Mouse (Mus musculus): ENCODE data around the gene Trim6.
"Not testable (repeated sequence)": the region's sequence is repeated elsewhere in the genome, so short reads cannot be mapped to it uniquely, and the experiment has no call there.

The Trim6 gene

DNA sequence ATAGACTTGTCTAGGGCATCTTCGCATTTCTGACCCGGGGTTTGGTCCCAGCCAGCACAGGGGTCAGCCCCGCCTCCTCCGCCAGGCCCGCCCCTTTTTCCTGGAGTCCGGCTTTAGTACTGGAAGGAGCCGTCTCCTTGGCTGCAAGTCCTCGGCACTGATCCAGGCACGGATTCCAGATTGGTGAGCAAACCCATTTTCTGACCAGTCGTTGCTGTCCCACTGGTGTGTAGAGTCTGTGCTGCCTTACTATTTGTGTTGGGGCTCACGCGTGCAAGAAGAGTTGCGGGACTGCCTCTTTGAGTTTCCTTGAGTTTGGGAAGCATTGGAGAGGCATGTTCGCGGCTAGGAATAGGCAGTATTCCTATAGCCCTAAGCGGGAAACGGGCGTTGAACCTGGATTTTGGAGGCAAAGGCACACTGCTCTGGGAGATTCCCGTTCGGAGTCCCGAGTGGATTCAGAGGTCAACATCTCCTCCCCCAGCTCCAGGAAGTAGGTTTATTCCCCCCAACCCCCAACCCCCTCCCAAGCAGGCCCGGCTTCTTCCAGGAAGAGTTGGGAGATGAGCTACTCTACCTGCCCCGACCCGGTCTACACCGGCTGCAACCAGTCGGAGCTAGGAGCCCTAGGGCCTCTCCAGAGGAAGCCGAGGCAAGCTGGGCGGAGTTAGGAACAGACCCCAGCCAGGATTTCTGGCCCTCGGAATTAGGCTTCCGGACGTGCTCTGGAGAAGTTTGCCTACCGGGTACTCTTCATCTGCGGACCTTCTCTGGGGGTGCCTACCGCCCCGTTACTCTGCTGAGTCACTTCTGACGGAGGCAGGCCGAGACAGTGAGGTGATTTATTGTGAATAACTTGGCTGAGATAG lies at the start of gene Trim6:
Gene Trim6 (plus strand): TSS at position 93 of the 869 bp plus-strand sequence.
- no peak for DNase-seq (ENCODE audit: low spot score)

DNA sequence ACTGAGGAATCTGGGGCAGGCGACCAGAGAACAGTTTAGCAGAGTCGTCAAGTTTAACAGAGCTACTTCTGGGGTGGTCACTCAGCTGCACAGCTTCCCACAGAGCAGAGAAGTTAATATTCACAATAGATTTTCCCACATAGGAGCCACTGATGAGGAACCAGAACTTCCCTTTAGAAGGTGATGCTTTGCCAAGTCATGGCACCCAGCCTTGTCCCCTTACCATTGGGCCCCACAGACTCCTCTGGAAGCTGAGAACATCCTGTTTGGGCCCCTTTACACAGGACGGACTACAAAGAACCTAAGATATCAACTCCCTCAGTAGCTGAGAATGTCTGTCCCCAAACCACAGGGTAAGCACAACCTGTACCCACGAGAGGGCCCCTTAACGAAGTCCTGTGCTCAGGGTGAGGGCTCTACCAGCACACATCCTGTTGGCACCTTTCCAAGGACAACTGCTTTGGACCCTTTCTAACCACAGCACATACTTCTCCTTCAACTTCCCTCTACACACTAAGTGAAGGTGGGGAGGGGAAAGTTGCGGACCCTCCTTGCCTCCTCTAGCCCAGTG lies 48.9 kb upstream of the Trim6 start:
- DNase-seq (ENCODE audit: low spot score) = no peak

DNA sequence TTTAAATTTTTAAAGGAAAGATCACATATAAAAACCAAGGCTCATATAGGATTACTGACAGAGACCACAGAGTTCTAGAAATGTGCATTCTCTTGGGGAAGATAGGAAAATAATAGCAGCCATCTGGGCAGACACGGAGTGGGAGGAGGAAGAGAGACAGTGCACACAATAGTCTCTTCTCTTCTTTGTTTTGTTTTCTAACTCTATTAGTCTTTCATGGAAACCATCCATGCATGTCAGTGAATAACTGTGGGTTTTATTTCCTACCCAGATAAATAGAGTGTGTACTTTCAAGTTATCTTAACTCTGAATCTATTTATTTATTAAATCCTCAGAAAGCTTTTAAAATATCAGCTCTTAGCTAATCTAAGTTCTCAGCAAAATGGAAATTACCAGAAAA lies 43.5 kb upstream of the Trim6 start:
- no peak for DNase-seq (ENCODE audit: low spot score)

DNA sequence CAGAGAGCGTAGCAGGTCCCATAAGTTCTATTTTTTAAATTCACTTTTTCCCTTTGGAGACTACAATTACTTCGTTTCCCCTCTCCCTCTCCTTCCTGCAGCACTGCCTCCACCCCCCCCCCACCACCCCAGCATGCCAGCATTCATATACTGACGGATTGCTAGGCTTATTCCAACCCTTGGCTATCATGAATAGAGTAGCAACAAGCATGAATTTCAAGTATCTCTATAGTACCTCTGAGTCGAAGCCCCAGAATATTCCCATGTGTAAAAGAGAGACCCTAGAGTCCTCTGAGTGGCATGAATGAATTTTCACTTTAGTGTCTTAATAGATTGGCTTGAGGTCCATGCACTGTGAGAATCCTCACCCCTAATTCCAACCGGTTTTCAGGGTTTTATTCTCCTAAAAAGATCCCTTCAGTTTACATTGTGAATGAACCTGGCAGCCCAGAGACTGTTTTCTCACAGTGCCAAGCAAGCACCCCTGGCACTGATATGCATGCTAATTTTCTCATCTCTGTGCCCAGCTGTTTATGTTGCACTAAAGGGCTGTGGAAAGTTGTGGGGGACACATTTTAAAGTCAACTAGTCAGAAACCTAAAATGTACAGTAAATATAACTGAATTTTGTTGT lies 40.1 kb upstream of the Trim6 start:
- no peak for DNase-seq (ENCODE audit: low spot score)

DNA sequence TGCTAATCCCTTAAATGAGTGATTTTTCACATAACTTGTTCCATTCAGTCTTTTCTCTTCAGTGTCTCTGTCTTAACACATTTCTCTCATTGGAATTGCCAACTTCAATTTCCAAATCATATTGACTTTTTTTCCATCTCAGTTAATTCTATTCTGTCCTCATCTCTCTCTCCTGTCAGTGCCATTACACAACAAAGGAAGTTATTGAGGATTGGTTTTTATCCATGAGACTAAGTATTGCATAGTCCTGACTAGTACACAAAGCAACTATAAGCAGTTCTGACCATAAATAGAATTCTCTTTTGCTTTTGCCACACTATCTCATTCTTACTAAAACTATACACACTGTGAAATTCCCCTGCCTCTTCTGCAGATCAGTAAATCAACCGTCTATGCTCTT lies 39.5 kb upstream of the Trim6 start:
- no peak for DNase-seq (ENCODE audit: low spot score)

DNA sequence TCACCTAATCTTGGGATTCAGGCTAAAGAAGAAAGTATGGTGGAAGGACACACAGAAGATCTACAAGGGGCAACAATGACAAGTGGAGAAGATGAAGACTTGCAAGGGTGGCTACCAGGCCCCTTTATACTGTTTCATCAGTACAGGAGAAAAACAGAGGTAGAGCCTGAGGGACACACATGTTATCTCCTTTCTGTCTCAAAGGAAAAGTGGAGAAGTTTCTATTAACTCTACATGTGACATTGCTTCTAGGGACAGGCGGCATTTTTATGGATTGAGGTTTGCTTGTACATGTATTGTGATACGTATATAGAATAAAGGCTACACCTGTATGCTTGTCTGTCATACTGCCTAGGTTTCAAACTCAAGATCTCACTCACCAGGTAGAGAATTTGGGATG lies 35.3 kb upstream of the Trim6 start, which contains the start of gene Olfr648:
Gene Olfr648 (minus strand): TSS at position 101 of the 400 bp plus-strand sequence.
- no peak for DNase-seq (ENCODE audit: low spot score)

DNA sequence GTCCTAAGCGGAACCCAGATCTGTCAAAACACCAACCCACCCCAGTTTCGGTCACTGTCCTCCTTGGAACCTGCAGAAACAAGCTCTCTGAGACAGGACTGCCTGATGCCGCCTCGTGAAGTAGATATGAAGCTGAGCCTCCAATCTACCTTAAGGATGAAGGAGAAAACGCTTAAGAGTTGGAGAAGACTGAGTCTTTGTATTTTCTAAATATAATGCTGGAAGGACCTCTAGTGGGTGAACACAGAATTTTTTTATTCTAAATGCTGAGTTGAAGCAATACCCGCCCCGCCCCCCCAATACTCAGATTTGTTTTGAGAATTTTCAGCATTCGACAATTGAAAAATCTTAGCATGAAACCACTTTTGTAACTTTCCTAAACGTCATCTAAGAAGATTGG lies 27.3 kb upstream of the Trim6 start:
- DNase-seq (ENCODE audit: low spot score) = no peak

DNA sequence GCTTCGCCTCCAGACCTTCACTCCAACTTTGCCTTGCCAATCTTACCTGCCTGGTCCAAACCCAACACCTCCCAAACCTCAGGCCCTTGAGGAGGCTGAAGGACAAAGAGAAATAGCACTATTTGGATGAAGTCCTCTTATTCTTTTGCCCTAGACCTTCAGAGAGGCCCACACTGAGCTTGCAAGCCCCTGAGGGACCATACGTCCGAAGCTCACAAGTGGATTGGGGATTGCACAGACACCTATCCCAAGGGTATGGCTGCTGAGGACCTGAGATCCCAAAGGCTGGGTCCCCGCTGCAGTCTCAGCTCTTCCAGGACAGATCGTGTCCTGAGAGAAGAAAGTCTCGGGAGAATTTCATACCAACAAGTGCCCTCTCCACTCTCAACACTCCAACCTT lies 22.7 kb upstream of the Trim6 start, which contains the start of gene Olfr649:
Gene Olfr649 (minus strand): TSS at position 101 of the 400 bp plus-strand sequence.
- no peak for DNase-seq (ENCODE audit: low spot score)

DNA sequence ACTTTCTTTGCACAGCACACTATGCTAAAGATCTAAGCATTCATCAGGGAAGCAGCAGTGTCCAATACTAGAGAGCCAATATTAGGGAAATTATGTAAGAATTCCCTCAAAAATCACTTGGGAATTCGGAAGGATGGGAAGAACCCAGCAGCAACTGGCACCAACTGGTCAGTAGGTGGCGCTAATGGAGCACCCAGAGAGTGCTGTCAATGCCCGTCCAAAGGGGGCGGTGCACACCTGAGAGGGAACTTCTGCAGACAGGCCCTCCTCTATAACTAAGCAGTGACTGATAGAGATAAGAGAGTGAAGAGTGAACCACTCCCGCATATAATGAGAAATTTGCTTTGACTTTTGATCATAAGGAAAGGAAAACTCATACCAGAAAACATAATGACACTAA lies 18.8 kb upstream of the Trim6 start:
- peak; percentile 7 for DNase-seq (ENCODE audit: low spot score)

DNA sequence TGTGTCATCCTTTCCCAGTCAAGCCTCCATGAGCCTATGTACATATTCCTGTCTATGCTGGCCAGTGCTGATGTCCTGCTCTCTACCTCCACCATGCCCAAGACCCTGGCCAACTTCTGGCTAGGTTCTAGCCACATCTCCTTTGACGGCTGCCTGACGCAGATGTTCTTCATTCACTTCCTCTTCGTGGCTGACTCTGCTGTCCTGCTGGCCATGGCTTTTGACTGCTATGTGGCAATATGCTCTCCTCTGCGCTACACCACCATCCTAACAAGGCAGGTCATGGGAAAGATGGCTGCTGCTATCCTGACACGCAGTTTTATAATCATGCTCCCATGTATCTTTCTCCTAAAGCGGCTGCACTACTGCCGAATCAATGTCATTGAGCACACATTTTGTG lies 12.4 kb upstream of the Trim6 start:
- DNase-seq (ENCODE audit: low spot score) = no peak

DNA sequence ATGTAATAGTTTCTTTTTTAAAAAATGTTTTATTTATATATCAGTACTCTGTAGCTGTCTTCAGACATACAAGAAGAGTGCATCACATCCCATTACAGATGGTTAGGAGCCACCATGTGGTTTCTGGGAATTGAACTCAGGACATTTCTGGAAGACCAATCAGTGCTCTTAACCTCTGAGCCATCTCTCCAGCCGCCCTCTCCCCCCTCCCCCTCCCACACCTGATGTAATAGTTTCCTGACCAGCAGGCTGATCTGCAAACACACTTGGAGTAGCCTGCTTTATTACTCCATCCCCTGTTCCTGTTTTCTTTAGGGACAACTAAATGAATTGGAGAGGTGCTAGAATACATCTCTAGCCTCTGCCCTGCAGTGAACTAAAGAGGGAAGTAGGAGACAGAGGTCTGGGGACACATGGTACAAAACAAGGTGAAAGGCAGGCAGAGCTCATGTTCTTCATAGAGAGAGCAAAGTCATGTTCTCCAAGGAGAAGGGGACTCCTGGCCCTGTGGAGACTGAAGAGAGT lies 2.5 kb upstream of the Trim6 start:
- DNase-seq (ENCODE audit: low spot score) = no peak

DNA sequence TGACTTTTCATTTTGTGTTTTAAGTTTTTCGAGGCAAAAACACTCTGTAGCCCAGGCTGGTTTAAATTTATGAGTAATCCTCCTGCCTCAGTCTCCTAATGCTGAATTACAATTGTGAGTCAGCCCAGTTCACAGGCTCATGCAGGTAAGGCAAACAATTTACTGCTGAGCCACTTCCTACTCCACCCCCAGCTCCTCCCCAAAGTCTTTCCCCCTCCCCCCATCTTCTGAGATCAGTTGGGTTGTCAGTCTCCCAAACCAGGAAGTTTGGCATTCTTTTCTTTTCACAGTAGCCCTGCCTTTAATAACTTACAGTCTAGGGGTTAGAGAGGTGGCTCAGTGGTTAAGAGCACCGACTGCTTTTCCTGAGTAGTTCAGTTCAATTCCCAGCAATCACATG lies 712 bp upstream of the Trim6 start:
- no peak for DNase-seq (ENCODE audit: low spot score)

DNA sequence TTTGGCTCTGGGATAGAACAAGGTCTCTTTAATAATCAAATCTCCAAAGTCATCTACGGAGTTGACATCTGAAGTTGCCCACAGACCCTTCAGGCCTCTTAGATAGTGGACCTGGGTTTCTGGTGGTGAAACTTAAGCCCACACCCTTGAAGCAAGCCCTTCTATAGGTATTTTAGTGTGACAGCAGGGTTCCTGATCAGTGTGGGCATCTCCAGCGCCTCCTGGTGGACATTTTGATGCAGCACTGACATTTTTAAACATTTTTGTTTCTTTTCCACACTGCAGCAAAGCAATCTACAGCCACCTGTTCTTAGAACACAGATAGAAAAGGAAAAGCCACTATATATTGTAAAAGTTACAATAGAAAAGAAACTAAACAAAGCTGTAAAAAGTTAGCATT lies 12.6 kb downstream of the Trim6 start:
- no peak for DNase-seq (ENCODE audit: low spot score)

DNA sequence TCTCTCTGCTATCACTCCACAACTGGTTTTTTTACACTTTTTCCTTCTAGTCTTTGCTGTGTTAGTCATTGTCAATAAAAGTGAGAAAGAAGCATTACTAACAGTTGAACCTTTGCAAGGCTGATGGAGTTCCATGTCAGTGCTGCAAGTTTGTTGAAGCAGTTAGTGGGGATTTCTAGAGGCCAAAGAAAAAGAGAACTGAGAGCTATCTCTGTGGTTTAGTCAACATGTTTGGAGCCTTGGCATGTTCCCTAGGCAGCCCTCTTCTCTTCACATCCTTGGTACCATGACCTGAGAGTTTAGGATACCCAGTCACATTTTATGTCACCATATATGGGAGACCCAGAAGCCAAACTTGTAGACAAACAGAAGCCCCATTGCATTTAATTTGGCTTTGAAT lies 22.3 kb downstream of the Trim6 start:
- no peak for DNase-seq (ENCODE audit: low spot score)

DNA sequence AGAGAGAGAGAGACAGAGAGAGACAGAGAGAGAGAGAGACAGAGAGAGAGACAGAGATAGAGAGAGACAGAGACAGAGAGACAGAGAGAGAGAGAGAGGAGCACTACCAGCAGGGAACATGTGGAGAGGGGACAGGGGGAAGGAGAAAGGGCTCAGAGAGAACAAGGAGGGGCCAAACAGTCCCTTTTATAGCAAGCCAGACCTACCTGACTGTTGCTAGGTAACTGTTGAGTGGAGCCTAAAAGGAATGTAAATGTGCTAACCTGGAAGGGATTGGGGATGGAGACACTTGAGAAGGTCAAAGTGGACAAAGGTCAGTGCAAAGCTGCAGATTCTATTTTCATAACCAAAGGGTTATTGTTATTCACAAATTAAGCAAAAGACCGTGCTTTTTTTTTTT lies 25.0 kb downstream of the Trim6 start:
- no peak for DNase-seq (ENCODE audit: low spot score)

DNA sequence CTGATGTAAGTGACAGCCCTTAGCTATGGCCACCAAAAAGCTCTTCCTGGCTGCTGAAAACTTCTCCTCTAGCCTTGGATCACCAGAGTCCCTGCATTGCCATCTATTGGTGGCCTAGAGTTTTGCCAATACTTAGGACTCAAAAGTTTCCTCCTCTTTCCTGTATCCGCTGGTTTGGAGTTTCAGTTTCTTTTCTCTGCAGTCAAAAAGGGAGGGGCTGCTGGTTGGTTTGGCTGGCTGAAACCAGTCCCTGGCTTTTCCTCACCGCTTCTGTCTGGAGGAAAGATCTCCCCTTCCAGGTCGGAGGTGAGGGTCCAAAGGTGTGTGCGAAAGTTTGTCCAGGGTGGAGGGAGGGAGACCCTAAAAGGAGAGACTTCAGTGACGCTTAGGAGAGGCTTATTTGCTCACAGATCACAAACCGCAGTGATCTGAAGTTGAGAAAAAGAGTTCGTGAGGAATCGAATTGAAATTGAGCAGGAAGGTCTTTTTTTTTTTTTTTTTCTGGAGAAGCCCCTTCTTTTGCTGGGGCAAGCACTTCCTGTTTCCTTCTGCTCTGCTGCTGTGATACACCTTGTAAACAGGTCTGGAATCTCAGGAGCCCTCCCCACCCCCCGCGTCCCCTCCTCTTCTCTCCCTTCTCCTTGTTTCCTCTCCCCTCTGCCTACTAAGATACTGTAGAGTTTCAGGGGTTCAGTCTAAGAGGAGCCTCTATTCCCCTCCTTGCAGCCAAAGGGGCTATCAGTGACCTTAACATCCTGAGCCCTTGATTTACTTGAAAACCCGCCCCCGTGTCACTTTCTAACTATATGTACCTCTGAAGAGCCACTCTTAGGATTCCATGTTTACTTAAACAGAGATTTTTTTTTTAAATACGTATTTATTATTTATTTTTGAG lies 25.9 kb downstream of the Trim6 start, which contains the start of gene Trim34a:
Gene Trim34a (plus strand): TSS at position 171 of the 895 bp plus-strand sequence.
- DNase-seq (ENCODE audit: low spot score) = peak; percentile 3

DNA sequence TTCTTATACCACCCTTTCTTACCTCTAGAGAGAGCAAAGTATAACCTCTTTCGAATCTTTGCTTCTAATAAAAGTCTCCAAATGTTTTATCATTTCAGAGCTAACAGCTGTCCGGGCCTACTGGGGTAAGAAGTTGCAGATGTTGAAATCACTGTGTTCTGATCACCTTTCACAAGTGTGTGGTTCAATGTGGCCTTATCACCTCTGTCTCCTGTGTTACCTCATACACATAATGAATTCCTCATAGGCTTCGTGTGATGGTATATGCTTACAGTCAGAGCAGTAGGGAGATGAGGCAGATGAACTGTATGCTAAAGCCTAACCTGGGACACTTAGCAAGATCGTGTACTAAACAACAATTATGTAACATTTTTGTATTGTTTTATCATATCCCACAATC lies 41.8 kb downstream of the Trim6 start:
- not testable (repeated sequence) for DNase-seq (ENCODE audit: low spot score)

DNA sequence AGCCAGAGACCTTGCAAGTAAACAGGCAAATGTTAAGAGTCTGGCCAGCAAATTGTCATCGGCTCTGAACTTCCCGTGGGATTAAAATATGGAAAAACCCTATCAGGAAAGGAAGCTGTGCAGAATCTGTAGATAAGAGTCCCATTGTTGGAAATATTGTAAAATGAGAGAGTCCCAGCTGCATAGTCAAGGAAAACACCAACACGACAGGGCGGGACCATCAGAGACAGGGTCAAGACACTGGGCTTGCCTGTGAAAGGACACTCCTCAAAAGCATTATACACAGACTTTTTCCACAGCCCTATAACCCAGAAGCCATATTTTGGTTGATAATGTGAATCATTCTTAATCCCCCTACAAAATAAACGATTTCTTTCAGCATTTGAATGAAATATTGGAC lies 46.7 kb downstream of the Trim6 start:
- DNase-seq (ENCODE audit: low spot score) = not testable (repeated sequence)

DNA sequence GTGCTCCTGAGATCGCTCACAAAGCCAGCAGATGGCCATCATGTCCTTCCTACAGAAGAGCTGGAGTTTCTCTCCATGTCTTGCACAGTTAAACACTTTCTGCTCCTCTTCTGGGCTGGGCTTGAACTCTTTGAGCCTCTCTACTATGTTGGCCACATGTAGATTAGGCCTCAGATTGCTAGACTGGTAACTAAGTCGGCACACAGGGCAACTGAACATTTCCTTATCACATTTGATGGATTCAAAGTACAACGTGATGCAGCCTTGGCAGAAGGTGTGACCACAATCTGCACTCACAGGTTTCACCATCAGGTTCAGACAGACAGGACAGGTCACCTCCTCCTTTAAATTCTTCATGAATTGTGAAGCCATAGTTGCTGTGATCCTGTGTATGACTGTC lies 60.8 kb downstream of the Trim6 start:
- not testable (repeated sequence) for DNase-seq (ENCODE audit: low spot score)
